Mouse (Mus musculus) E14TG2a.4 (cell line): ENCODE data around the gene Ets2.

ENCODE experiments used
- H3K27me3 ChIP-seq: 2 replicates; pipeline ENCODE4 v1.6.1; 2014; ENCODE audit warnings: low read length, control low read depth; ENCODE audit not compliant: insufficient read depth
- H3K36me3 ChIP-seq: 2 replicates; pipeline ENCODE4 v1.6.1; 2014; ENCODE audit warnings: low read length, control low read depth; ENCODE audit not compliant: insufficient read depth
- H3K4me1 ChIP-seq: replicated peaks from 2 replicates; pipeline ENCODE4 v1.6.1; 2014; ENCODE audit warnings: low read depth, low read length, control low read depth
- H3K4me3 ChIP-seq: replicated peaks from 2 replicates; pipeline ENCODE4 v1.5.1; 2014; ENCODE audit warnings: mild to moderate bottlenecking, low read length
- H3K9me3 ChIP-seq: 2 replicates; pipeline ENCODE4 v1.6.1; 2014; ENCODE audit warnings: low read length, control low read depth
- CTCF ChIP-seq: conservative IDR thresholded peaks from 2 replicates; pipeline ENCODE4 v1.5.1; 2014; ENCODE audit warnings: low read length
- NANOG ChIP-seq: IDR thresholded peaks from 2 replicates; pipeline ENCODE4 v1.6.1; 2014; ENCODE audit warnings: borderline replicate concordance, low read length, mixed read lengths
- POU5F1 ChIP-seq: IDR thresholded peaks from 2 replicates; pipeline ENCODE4 v1.6.1; 2014; ENCODE audit warnings: low read length, borderline replicate concordance

The Ets2 gene

GRCm38 (mm10) chr16:95686246-95686645, 15.6 kb upstream of the Ets2 start:
- Histone ChIP-seq H3K9me3 (no peaks in the 10 kb centered on the region), H3K4me3 (0 out of 2 replicates have a peak overlapping the region, but pooled peaks have one; percentile 17), H3K27me3 (peaks cover 18% of the 10 kb centered on the region; the same call in 1 of the 2 replicates), H3K36me3 (no peaks in the 10 kb centered on the region), H3K4me1 (peaks cover 63% of the 10 kb centered on the region)
- TF ChIP-seq CTCF (no peak), NANOG (no peak), POU5F1 (no peak)

GRCm38 (mm10) chr16:95686901-95687300, 15.0 kb upstream of the Ets2 start:
- Histone ChIP-seq H3K4me3 (0 out of 2 replicates have a peak overlapping the region, but pooled peaks have one; percentile 17), H3K27me3 (peaks cover 20% of the 10 kb centered on the region; the same call in 1 of the 2 replicates), H3K9me3 (no peaks in the 10 kb centered on the region), H3K4me1 (peaks cover 61% of the 10 kb centered on the region), H3K36me3 (no peaks in the 10 kb centered on the region)
- TF ChIP-seq CTCF (no peak), NANOG (no peak), POU5F1 (no peak)

- TF ChIP-seq POU5F1 (no peak), CTCF (peak; percentile 32)
These were observed 13.9 kb upstream of the Ets2 start for GRCm38 (mm10) chr16:95688010-95688409.

DNA sequence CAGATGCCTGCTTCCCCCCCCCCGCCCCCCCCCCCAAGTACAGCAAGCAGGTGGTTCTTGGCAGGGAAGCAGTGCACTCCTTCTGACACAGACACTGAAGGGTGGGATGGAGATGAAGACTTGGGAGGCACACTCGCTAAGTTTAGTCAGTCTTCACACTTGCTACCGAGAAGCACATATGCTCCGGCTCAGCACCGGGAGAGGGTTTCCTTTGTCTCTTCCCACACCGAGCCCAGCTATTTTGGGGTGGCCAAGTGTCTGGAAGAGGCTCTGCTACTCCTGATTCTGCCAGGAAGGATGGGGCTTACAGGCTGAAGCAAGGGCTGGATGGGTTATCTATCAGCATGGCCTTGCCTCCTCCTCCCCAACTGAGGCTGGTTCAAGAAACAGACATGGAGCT, 5.3 kb upstream of the Ets2 start:
- H3K9me3 ChIP-seq: no peaks in the 10 kb centered on the region
- peaks cover 2% of the 10 kb centered on the region; the same call in 1 of the 2 replicates for H3K27me3 ChIP-seq
- TF ChIP-seq NANOG: no peak
- no peak for TF ChIP-seq POU5F1
- no peak for TF ChIP-seq CTCF
- no peak overlapping the region for H3K4me3 ChIP-seq
- peaks cover 44% of the 10 kb centered on the region for H3K4me1 ChIP-seq
- no peaks in the 10 kb centered on the region for H3K36me3 ChIP-seq

More at GRCm38 (mm10) chr16:95688010-95688409, 13.9 kb upstream of the Ets2 start:
- Histone ChIP-seq H3K36me3 (no peaks in the 10 kb centered on the region), H3K4me1 (peaks cover 50% of the 10 kb centered on the region), H3K9me3 (no peaks in the 10 kb centered on the region), H3K4me3 (no peak overlapping the region), H3K27me3 (peaks cover 20% of the 10 kb centered on the region; the same call in 1 of the 2 replicates)

- H3K27me3 ChIP-seq: peaks cover 6% of the 10 kb centered on the region
- H3K36me3 ChIP-seq: peaks cover 2% of the 10 kb centered on the region; the same call in 1 of the 2 replicates
- peaks cover 61% of the 10 kb centered on the region for H3K4me1 ChIP-seq
- no peaks in the 10 kb centered on the region for H3K9me3 ChIP-seq
- TF ChIP-seq NANOG (no peak), CTCF (no peak), POU5F1 (no peak)
- no peak overlapping the region for H3K4me3 ChIP-seq
These were observed 2.2 kb upstream of the Ets2 start for GRCm38 (mm10) chr16:95699721-95700120.

- Histone ChIP-seq H3K36me3 (peaks cover 4% of the 10 kb centered on the region; the same call in 1 of the 2 replicates), H3K4me3 (no peak overlapping the region), H3K27me3 (peaks cover 6% of the 10 kb centered on the region), H3K4me1 (peaks cover 61% of the 10 kb centered on the region), H3K9me3 (no peaks in the 10 kb centered on the region)
- TF ChIP-seq POU5F1 (no peak), NANOG (no peak)
These were observed 1.7 kb upstream of the Ets2 start for GRCm38 (mm10) chr16:95700224-95700623.

- TF ChIP-seq POU5F1: no peak
- no peak for TF ChIP-seq CTCF
- no peak for TF ChIP-seq NANOG
- H3K4me1 ChIP-seq: peaks cover 48% of the 10 kb centered on the region
- no peaks in the 10 kb centered on the region for H3K9me3 ChIP-seq
- H3K36me3 ChIP-seq: peaks cover 11% of the 10 kb centered on the region; the same call in 1 of the 2 replicates
- peaks cover 6% of the 10 kb centered on the region for H3K27me3 ChIP-seq
- H3K4me3 ChIP-seq: peak overlapping the region; percentile 97
These were observed 979 bp downstream of the Ets2 start for GRCm38 (mm10) chr16:95702562-95703545.

GRCm38 (mm10) chr16:95703958-95704357, 2.1 kb downstream of the Ets2 start:
- Histone ChIP-seq H3K4me3 (no peak overlapping the region), H3K9me3 (no peaks in the 10 kb centered on the region), H3K36me3 (peaks cover 11% of the 10 kb centered on the region; the same call in 1 of the 2 replicates), H3K4me1 (peaks cover 49% of the 10 kb centered on the region), H3K27me3 (peaks cover 6% of the 10 kb centered on the region)
- TF ChIP-seq CTCF: no peak
- no peak for TF ChIP-seq NANOG
- no peak for TF ChIP-seq POU5F1
